Mouse (Mus musculus) forebrain, embryonic 10.5 days (tissue): ENCODE results near the gene Ap5s1. TPM values are rescaled to one million over a fixed set of nuclear protein-coding genes. Genes with fewer than 3 reads are reported as not detected.

ENCODE experiments used
- DNase-seq: peaks from one replicate; pipeline ENCODE4 v3.0.0-alpha.2; 2017; ENCODE audit warnings: low spot score; ENCODE audit errors: extremely low spot score
- H3K27ac ChIP-seq: fragments of 300-500 bp; sonication (generic); 2 replicates; pipeline ENCODE4 v1.5.1; 2016; ENCODE audit warnings: mild to moderate bottlenecking
- H3K27me3 ChIP-seq: fragments of 300-500 bp; sonication (generic); 2 replicates; pipeline ENCODE4 v1.6.1; 2016; ENCODE audit warnings: mild to moderate bottlenecking; ENCODE audit not compliant: poor library complexity, severe bottlenecking
- H3K36me3 ChIP-seq: fragments of 300-500 bp; sonication (generic); replicated peaks from 2 replicates; pipeline ENCODE4 v1.6.1; 2016; ENCODE audit warnings: mild to moderate bottlenecking, moderate library complexity
- H3K4me1 ChIP-seq: fragments of 300-500 bp; sonication (generic); 2 replicates; pipeline ENCODE4 v1.6.1; 2016
- H3K4me3 ChIP-seq: fragments of 300-500 bp; sonication (generic); 2 replicates; pipeline ENCODE4 v1.5.1; 2016; ENCODE audit warnings: mild to moderate bottlenecking, moderate library complexity
- H3K9me3 ChIP-seq: fragments of 300-500 bp; sonication (generic); 2 replicates; pipeline ENCODE4 v1.6.1; 2016; ENCODE audit warnings: mild to moderate bottlenecking, moderate library complexity
- WGBS: fragments of 180-500 bp; shearing (Covaris S2); methylation state at CpG from one replicate; pipeline ENCODE4 v1.1.7; 2016; 5-methylcytosine and 5-hydroxymethylcytosine counted together
- polyA plus RNA-seq: library from polyadenylated mRNA; unstranded; fragments of >200 nt; fragmentation: Nextera tagmentation; extraction: Ambion mirVana; gene quantifications from 2 replicates; pipeline ENCODE4 v1.2.1, GENCODE M21; 2016

Ap5s1 gene
- polyA plus RNA-seq, 1 experiment from 2014 or later = 23.2 TPM

- peaks cover 75% of the 10 kb centered on the region for H3K4me1 ChIP-seq
- WGBS = 83% methylated on average over 3 of the region's 3 CpGs
- H3K27me3 ChIP-seq = peaks cover 41% of the 10 kb centered on the region
- no peak overlapping the region for H3K4me3 ChIP-seq
- peaks cover 38% of the 10 kb centered on the region for H3K36me3 ChIP-seq
- H3K9me3 ChIP-seq = no peaks in the 10 kb centered on the region
- no peak overlapping the region for H3K27ac ChIP-seq
- no peak for DNase-seq
Observed at GRCm38 (mm10) chr2:131175286-131175944, 31.5 kb upstream of the Ap5s1 start.

- peaks cover 37% of the 10 kb centered on the region for H3K36me3 ChIP-seq
- H3K27ac ChIP-seq = no peak overlapping the region
- no peak for DNase-seq
- no peak overlapping the region for H3K4me3 ChIP-seq
- peaks cover 72% of the 10 kb centered on the region for H3K4me1 ChIP-seq
- H3K9me3 ChIP-seq = no peaks in the 10 kb centered on the region
- 94% methylated on average over 1 of the region's 1 CpGs for WGBS
- peaks cover 36% of the 10 kb centered on the region for H3K27me3 ChIP-seq
Observed at GRCm38 (mm10) chr2:131175945-131176309, 31.0 kb upstream of the Ap5s1 start.

- Histone ChIP-seq H3K9me3 (no peaks in the 10 kb centered on the region), H3K27ac (0 out of 2 replicates have a peak overlapping the region, but pooled peaks have one; percentile 27), H3K27me3 (peaks cover 30% of the 10 kb centered on the region), H3K4me1 (peaks cover 66% of the 10 kb centered on the region), H3K4me3 (peak overlapping the region; percentile 87), H3K36me3 (peaks cover 33% of the 10 kb centered on the region)
- WGBS = 60% methylated on average over 5 of the region's 5 CpGs
- no peak for DNase-seq
Observed at GRCm38 (mm10) chr2:131176491-131176890, 30.4 kb upstream of the Ap5s1 start.

GRCm38 (mm10) chr2:131177932-131178331 is 28.9 kb upstream of the Ap5s1 start:
- H3K9me3 ChIP-seq = no peaks in the 10 kb centered on the region
- H3K27ac ChIP-seq = peak overlapping the region; percentile 94
- WGBS = 86% methylated on average over 9 of the region's 9 CpGs
- peak overlapping the region; percentile 87 for H3K4me3 ChIP-seq
- DNase-seq = no peak
- H3K4me1 ChIP-seq = peaks cover 57% of the 10 kb centered on the region
- H3K36me3 ChIP-seq = peaks cover 33% of the 10 kb centered on the region
- peaks cover 15% of the 10 kb centered on the region for H3K27me3 ChIP-seq

DNA sequence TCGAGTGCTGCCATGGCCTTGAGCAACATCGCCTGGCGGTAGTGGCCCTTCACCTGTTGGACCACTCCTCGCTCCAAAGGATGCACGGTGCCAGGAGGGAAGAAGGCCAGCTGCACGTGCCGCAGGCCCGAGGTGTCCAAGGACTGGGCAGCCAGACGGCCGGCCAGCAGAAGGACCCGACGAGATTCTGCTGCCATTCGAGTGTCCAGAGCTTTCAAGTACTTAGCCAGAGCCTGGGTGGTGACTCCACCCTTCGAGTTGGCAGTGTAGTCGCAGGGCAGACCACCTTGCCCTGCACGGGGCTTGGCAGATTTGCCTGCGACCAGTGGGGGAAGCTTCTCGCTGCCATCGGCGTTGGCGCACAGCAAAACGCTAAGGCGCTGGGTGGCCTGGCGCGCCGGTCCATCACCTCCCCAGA is 28.0 kb upstream of the Ap5s1 start:
- H3K27ac ChIP-seq = peak overlapping the region; percentile 94
- H3K4me3 ChIP-seq = peak overlapping the region; percentile 87
- H3K9me3 ChIP-seq = no peaks in the 10 kb centered on the region
- H3K4me1 ChIP-seq = peaks cover 56% of the 10 kb centered on the region
- 37% methylated on average over 26 of the region's 26 CpGs for WGBS
- peaks cover 33% of the 10 kb centered on the region for H3K36me3 ChIP-seq
- DNase-seq = peak; percentile 36
- H3K27me3 ChIP-seq = peaks cover 6% of the 10 kb centered on the region

GRCm38 (mm10) chr2:131179246-131179886 is 27.5 kb upstream of the Ap5s1 start:
- WGBS = under 1% methylated on average over 67 of the region's 67 CpGs
- Histone ChIP-seq H3K4me3 (peak overlapping the region; percentile 87), H3K36me3 (peaks cover 33% of the 10 kb centered on the region), H3K9me3 (no peaks in the 10 kb centered on the region), H3K27ac (peak overlapping the region; percentile 94), H3K27me3 (peaks cover 1% of the 10 kb centered on the region; the same call in 1 of the 2 replicates), H3K4me1 (peaks cover 51% of the 10 kb centered on the region)
- DNase-seq = peak; percentile 72

- Histone ChIP-seq H3K27ac (peak within 1 kb of the TSS; percentile 94), H3K27me3 (peaks cover 3% of the 10 kb centered on the region; the same call in 1 of the 2 replicates), H3K36me3 (peaks cover 33% of the 10 kb centered on the region), H3K4me1 (peaks cover 45% of the 10 kb centered on the region), H3K4me3 (peak within 1 kb of the TSS; percentile 87), H3K9me3 (no peaks in the 10 kb centered on the region)
- WGBS = 3% methylated on average over 57 of the region's 57 CpGs
- DNase-seq = peak; percentile 83
Observed at GRCm38 (mm10) chr2:131179990-131180587, 26.8 kb upstream of the Ap5s1 start, which contains the start of gene Cenpb. Cenpb (minus strand) TSS chr2:131180067.

GRCm38 (mm10) chr2:131186343-131186742 is 20.5 kb upstream of the Ap5s1 start:
- H3K4me1 ChIP-seq = peaks cover 56% of the 10 kb centered on the region
- DNase-seq = no peak
- H3K27ac ChIP-seq = peak overlapping the region; percentile 96
- WGBS = 2% methylated on average over 14 of the region's 14 CpGs
- H3K27me3 ChIP-seq = peaks cover 16% of the 10 kb centered on the region
- H3K4me3 ChIP-seq = peak overlapping the region; percentile 83
- H3K9me3 ChIP-seq = no peaks in the 10 kb centered on the region
- peaks cover 25% of the 10 kb centered on the region for H3K36me3 ChIP-seq

- Histone ChIP-seq H3K36me3 (peaks cover 32% of the 10 kb centered on the region), H3K4me1 (peaks cover 62% of the 10 kb centered on the region), H3K4me3 (peak within 1 kb of the TSS; percentile 83), H3K27ac (peak within 1 kb of the TSS; percentile 96), H3K27me3 (peaks cover 16% of the 10 kb centered on the region), H3K9me3 (no peaks in the 10 kb centered on the region)
- under 1% methylated on average over 43 of the region's 43 CpGs for WGBS
- DNase-seq = peak; percentile 88
Observed at GRCm38 (mm10) chr2:131186771-131187601, 19.9 kb upstream of the Ap5s1 start, which contains the start of the genes Cdc25b and Spef1. Cdc25b (plus strand) TSS chr2:131186949. Spef1 (minus strand) TSS chr2:131187282.

- H3K27ac ChIP-seq = peak overlapping the region; percentile 96
Observed at GRCm38 (mm10) chr2:131187602-131187922, 19.3 kb upstream of the Ap5s1 start.

GRCm38 (mm10) chr2:131188311-131188710 is 18.6 kb upstream of the Ap5s1 start:
- Histone ChIP-seq H3K4me1 (peaks cover 62% of the 10 kb centered on the region), H3K9me3 (no peaks in the 10 kb centered on the region), H3K36me3 (peaks cover 44% of the 10 kb centered on the region), H3K27me3 (peaks cover 16% of the 10 kb centered on the region), H3K27ac (peak overlapping the region; percentile 96), H3K4me3 (peak overlapping the region; percentile 83)
- DNase-seq = no peak
- WGBS = 96% methylated on average over 5 of the region's 5 CpGs

More at GRCm38 (mm10) chr2:131187602-131187922, 19.3 kb upstream of the Ap5s1 start:
- peaks cover 16% of the 10 kb centered on the region for H3K27me3 ChIP-seq
- H3K9me3 ChIP-seq = no peaks in the 10 kb centered on the region
- peak overlapping the region; percentile 83 for H3K4me3 ChIP-seq
- H3K36me3 ChIP-seq = peaks cover 36% of the 10 kb centered on the region
- DNase-seq = peak; percentile 49
- 21% methylated on average over 3 of the region's 3 CpGs for WGBS
- peaks cover 62% of the 10 kb centered on the region for H3K4me1 ChIP-seq
